Mouse (Mus musculus) MEL (cell line): ENCODE measurements around the gene Scyl2. TPM values are rescaled to one million over a fixed set of nuclear protein-coding genes. Genes with fewer than 3 reads are reported as not detected.

Source experiments
- DNase-seq: peaks from one replicate; pipeline ENCODE4 v3.0.0; 2011; ENCODE audit warnings: low read depth, low spot score
- H3K27ac ChIP-seq: 2 replicates; pipeline ENCODE4 v1.5.1; 2012; ENCODE audit warnings: low read depth, mild to moderate bottlenecking, control low read depth, low read length, moderate library complexity; ENCODE audit not compliant: control insufficient read depth
- H3K27me3 ChIP-seq, 2 experiments: fragments of 150-350 bp in 1 of 2; sonication (generic) in 1 of 2; 2 replicates each; pipeline ENCODE4 v1.6.1; 2012; ENCODE audit warnings: low read length in 2 of 2, mild to moderate bottlenecking in 2 of 2, improper control_type of control experiment in 1 of 2, moderate library complexity in 1 of 2; ENCODE audit not compliant: insufficient read depth in 2 of 2, control insufficient read depth in 1 of 2
- H3K36me3 ChIP-seq, 2 experiments: 2 replicates each; pipeline ENCODE4 v1.6.1; 2012 to 2014; ENCODE audit warnings: low read length in 2 of 2, improper control_type of control experiment in 1 of 2, inconsistent platforms in 1 of 2, mild to moderate bottlenecking in 1 of 2; ENCODE audit not compliant: insufficient read depth in 2 of 2, control insufficient read depth in 1 of 2
- H3K4me1 ChIP-seq, 2 experiments: fragments of 150-350 bp in 1 of 2; sonication (generic) in 1 of 2; 2 replicates each; pipeline ENCODE4 v1.6.1; 2012; ENCODE audit warnings: low read length in 2 of 2, improper control_type of control experiment in 1 of 2, mild to moderate bottlenecking in 1 of 2; ENCODE audit not compliant: insufficient read depth in 2 of 2, control insufficient read depth in 1 of 2
- H3K4me3 ChIP-seq, 2 experiments: fragments of 150-350 bp in 1 of 2; sonication (generic) in 1 of 2; 2 replicates each; pipeline ENCODE4 v1.5.1; 2012; ENCODE audit warnings: low read depth in 2 of 2, low read length in 2 of 2, mild to moderate bottlenecking in 2 of 2, moderate library complexity in 2 of 2, control low read depth in 1 of 2, improper control_type of control experiment in 1 of 2; ENCODE audit not compliant: control insufficient read depth in 1 of 2, insufficient read depth in 1 of 2
- H3K79me2 ChIP-seq: 2 replicates; pipeline ENCODE4 v1.6.1; 2012; ENCODE audit warnings: mild to moderate bottlenecking, low read length, moderate library complexity; ENCODE audit not compliant: control insufficient read depth, poor library complexity, insufficient read depth
- H3K9ac ChIP-seq: 2 replicates; pipeline ENCODE4 v1.6.1; 2012; ENCODE audit warnings: low read depth, mild to moderate bottlenecking, control low read depth, low read length, moderate library complexity; ENCODE audit not compliant: control insufficient read depth, poor library complexity, severe bottlenecking
- H3K9me3 ChIP-seq: fragments of 150-350 bp; sonication (generic); replicated peaks from 2 replicates; pipeline ENCODE4 v1.6.1; 2012; ENCODE audit warnings: mild to moderate bottlenecking, low read length, improper control_type of control experiment, moderate library complexity; ENCODE audit not compliant: insufficient read depth
- BHLHE40 ChIP-seq: IDR thresholded peaks from 2 replicates; pipeline ENCODE4 v1.6.1; 2012; ENCODE audit warnings: low read depth, mild to moderate bottlenecking, inconsistent platforms, low read length, improper control_type of control experiment, borderline replicate concordance
- CHD1 ChIP-seq: IDR thresholded peaks from 2 replicates; pipeline ENCODE4 v1.6.1; 2012; ENCODE audit warnings: low read depth, mild to moderate bottlenecking, inconsistent platforms, low read length, improper control_type of control experiment
- CTCF ChIP-seq, 3 experiments: IDR thresholded peaks in 2 of 3; conservative IDR thresholded peaks in 1 of 3; 2 replicates each; pipeline ENCODE4 v1.5.1; 2011 to 2012; ENCODE audit warnings: low read length in 3 of 3, low read depth in 2 of 3, mild to moderate bottlenecking in 2 of 3, improper control_type of control experiment in 1 of 3, inconsistent platforms in 1 of 3, mixed read lengths in 1 of 3, moderate library complexity in 1 of 3; ENCODE audit not compliant: control insufficient read depth in 1 of 3, insufficient read depth in 1 of 3, poor library complexity in 1 of 3, severe bottlenecking in 1 of 3
- E2F4 ChIP-seq: IDR thresholded peaks from 2 replicates; pipeline ENCODE4 v1.6.1; 2011; ENCODE audit warnings: low read depth, low read length, improper control_type of control experiment, borderline replicate concordance
- ETS1 ChIP-seq: IDR thresholded peaks from 2 replicates; pipeline ENCODE4 v1.6.1; 2012; ENCODE audit warnings: low read depth, mild to moderate bottlenecking, inconsistent platforms, low read length, improper control_type of control experiment, moderate library complexity
- GABPA ChIP-seq: IDR thresholded peaks from 2 replicates; pipeline ENCODE4 v1.6.1; 2012; ENCODE audit warnings: low read depth, mild to moderate bottlenecking, inconsistent platforms, low read length, improper control_type of control experiment, moderate library complexity
- JUND ChIP-seq: IDR thresholded peaks from 2 replicates; pipeline ENCODE4 v1.6.1; 2011; ENCODE audit warnings: low read depth, mild to moderate bottlenecking, improper control_type of control experiment, low read length
- MAFK ChIP-seq: IDR thresholded peaks from 2 replicates; pipeline ENCODE4 v1.6.1; 2011; ENCODE audit warnings: low read depth, mild to moderate bottlenecking, low read length, improper control_type of control experiment, borderline replicate concordance
- MAZ ChIP-seq: IDR thresholded peaks from 2 replicates; pipeline ENCODE4 v1.6.1; 2012; ENCODE audit warnings: low read depth, mild to moderate bottlenecking, inconsistent platforms, low read length, improper control_type of control experiment
- MXI1 ChIP-seq: IDR thresholded peaks from 2 replicates; pipeline ENCODE4 v1.6.1; 2011; ENCODE audit warnings: mild to moderate bottlenecking, low read depth, low read length, improper control_type of control experiment
- NELFE ChIP-seq: IDR thresholded peaks from 2 replicates; pipeline ENCODE4 v1.6.1; 2011; ENCODE audit warnings: low read depth, low read length, improper control_type of control experiment
- NRF1 ChIP-seq: IDR thresholded peaks from 2 replicates; pipeline ENCODE4 v1.6.1; 2014; ENCODE audit warnings: low read depth, mild to moderate bottlenecking, inconsistent platforms, low read length, improper control_type of control experiment, moderate library complexity; ENCODE audit not compliant: poor library complexity, insufficient read depth, severe bottlenecking
- POLR2A ChIP-seq, 2 experiments: IDR thresholded peaks; 2 replicates each; pipeline ENCODE4 v1.6.1; 2011 to 2012; ENCODE audit warnings: low read length in 2 of 2, mild to moderate bottlenecking in 2 of 2, control low read depth in 1 of 2, improper control_type of control experiment in 1 of 2, low read depth in 1 of 2, moderate library complexity in 1 of 2; ENCODE audit not compliant: control insufficient read depth in 1 of 2, insufficient read depth in 1 of 2, poor library complexity in 1 of 2
- POLR2AphosphoS2 ChIP-seq: IDR thresholded peaks from 2 replicates; pipeline ENCODE4 v1.6.1; 2011; ENCODE audit warnings: low read length, improper control_type of control experiment
- RAD21 ChIP-seq: IDR thresholded peaks from 2 replicates; pipeline ENCODE4 v1.6.1; 2011; ENCODE audit warnings: mild to moderate bottlenecking, low read depth, low read length, improper control_type of control experiment
- RCOR1 ChIP-seq: IDR thresholded peaks from 2 replicates; pipeline ENCODE4 v1.6.1; 2012; ENCODE audit warnings: low read depth, mild to moderate bottlenecking, inconsistent platforms, low read length, improper control_type of control experiment
- SIN3A ChIP-seq: IDR thresholded peaks from 2 replicates; pipeline ENCODE4 v1.6.1; 2012; ENCODE audit warnings: low read length, improper control_type of control experiment, inconsistent platforms
- SMC3 ChIP-seq: IDR thresholded peaks from 2 replicates; pipeline ENCODE4 v1.6.1; 2011; ENCODE audit warnings: low read depth, low read length, improper control_type of control experiment
- TAL1 ChIP-seq: IDR thresholded peaks from 2 replicates; pipeline ENCODE4 v1.6.1; 2012; ENCODE audit warnings: mild to moderate bottlenecking, inconsistent platforms, low read length, moderate library complexity, mixed read lengths
- TCF12 ChIP-seq: IDR thresholded peaks from 2 replicates; pipeline ENCODE4 v1.6.1; 2014; ENCODE audit warnings: low read depth, mild to moderate bottlenecking, inconsistent platforms, low read length, improper control_type of control experiment, moderate library complexity
- UBTF ChIP-seq: IDR thresholded peaks from 2 replicates; pipeline ENCODE4 v1.6.1; 2012; ENCODE audit warnings: low read depth, mild to moderate bottlenecking, inconsistent platforms, low read length, improper control_type of control experiment, moderate library complexity, borderline replicate concordance; ENCODE audit not compliant: insufficient read depth
- USF2 ChIP-seq, 2 experiments: IDR thresholded peaks; 2 replicates each; pipeline ENCODE4 v1.6.1; 2011 to 2012; ENCODE audit warnings: improper control_type of control experiment in 2 of 2, low read length in 2 of 2, borderline replicate concordance in 1 of 2, inconsistent platforms in 1 of 2, low read depth in 1 of 2, mild to moderate bottlenecking in 1 of 2; ENCODE audit not compliant: insufficient read depth in 1 of 2
- ZC3H11A ChIP-seq: IDR thresholded peaks from 2 replicates; pipeline ENCODE4 v1.6.1; 2012; ENCODE audit warnings: low read depth, mild to moderate bottlenecking, inconsistent platforms, low read length, improper control_type of control experiment
- ZKSCAN1 ChIP-seq: IDR thresholded peaks from 2 replicates; pipeline ENCODE4 v1.6.1; 2012; ENCODE audit warnings: low read depth, mild to moderate bottlenecking, inconsistent platforms, low read length, improper control_type of control experiment, moderate library complexity
- ZMIZ1 ChIP-seq: IDR thresholded peaks from 2 replicates; pipeline ENCODE4 v1.6.1; 2012; ENCODE audit warnings: low read depth, mild to moderate bottlenecking, inconsistent platforms, low read length, improper control_type of control experiment, moderate library complexity
- ZNF384 ChIP-seq: IDR thresholded peaks from 2 replicates; pipeline ENCODE4 v1.6.1; 2012; ENCODE audit warnings: low read depth, mild to moderate bottlenecking, inconsistent platforms, low read length, improper control_type of control experiment
- polyA plus RNA-seq, 2 experiments: library from polyadenylated mRNA; stranded (reverse) in 1 of 2; unstranded in 1 of 2; fragments of >175 nt in 1 of 2; fragments of >200 nt in 1 of 2; gene quantifications; 2 replicates each; pipeline versions ENCODE4 v1.2.1 to v1.2.4; 2012; ENCODE audit warnings: low replicate concordance in 2 of 2, low read depth in 1 of 2; ENCODE audit not compliant: insufficient read length in 2 of 2, insufficient read depth in 1 of 2, missing spikeins in 1 of 2
- total RNA-seq: library from RNA; depleted of rRNA; stranded (reverse); fragments of 300-350 nt; gene quantifications from 2 replicates; pipeline ENCODE4 v1.2.3, GENCODE M21; 2012

Gene Scyl2
- total and polyA plus RNA-seq, 3 experiments, result 19.8 to 27.9 TPM; not detected in 1

- Histone ChIP-seq H3K9ac (no peak overlapping the region), H3K27me3 (no peaks in the 10 kb centered on the region)
- no peak for DNase-seq
- TF ChIP-seq ZMIZ1 (no peak), JUND (no peak), TAL1 (no peak)
- TF ChIP-seq, all 39 proteins: peak for 0
- Histone ChIP-seq H3K4me1 (0 out of 4 replicates have a peak, but pooled peaks cover 0 to 2% of the 10 kb centered on the region in 2 experiments), H3K4me3 (no peak overlapping the region), H3K36me3 (peaks cover 0 to 2% of the 10 kb centered on the region in 2 experiments; a peak in 2 of 4 replicates), H3K79me2 (no peaks in the 10 kb centered on the region), H3K27ac (no peak overlapping the region), H3K9me3 (no peaks in the 10 kb centered on the region)
These were observed 28.8 kb upstream of the Scyl2 start for GRCm38 (mm10) chr10:89714910-89715309.

DNA sequence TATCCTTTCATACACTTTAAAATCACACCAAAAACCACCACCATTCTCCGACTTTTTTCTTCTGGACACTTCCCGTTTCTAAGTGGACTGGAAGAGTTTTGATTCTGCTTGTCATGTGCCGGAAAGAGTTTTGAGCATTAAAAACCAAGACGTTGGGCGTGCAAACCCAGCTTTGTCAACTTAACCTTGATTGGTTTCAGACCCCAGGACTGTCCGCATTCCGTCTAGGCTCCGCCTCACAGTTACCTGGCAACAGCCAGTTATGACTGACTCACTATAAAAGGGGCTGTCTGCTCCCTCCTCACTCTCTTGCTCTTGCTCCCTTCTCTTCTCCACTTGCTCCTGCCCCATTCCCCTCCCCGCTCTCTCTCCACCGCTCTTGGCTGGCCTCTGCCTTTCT is 22.6 kb upstream of the Scyl2 start:
- no peaks in the 10 kb centered on the region for H3K79me2 ChIP-seq
- H3K9ac ChIP-seq, result no peak overlapping the region
- no peak overlapping the region for H3K4me3 ChIP-seq
- no peaks in the 10 kb centered on the region; a peak in 1 of 4 replicates for H3K27me3 ChIP-seq
- TF ChIP-seq JUND (no peak), POLR2AphosphoS2 (no peak), UBTF (no peak), POLR2A (IDR thresholded peaks at IDR 0.05; ENCODE audit: control insufficient read depth in 1 of 2, insufficient read depth in 1 of 2, low read depth in 1 of 2, low read length in 2 of 2, poor library complexity in 1 of 2) (no peak), CHD1 (no peak), MAZ (no peak), GABPA (no peak), RCOR1 (no peak), TCF12 (no peak), ZC3H11A (no peak), SIN3A (no peak)
- TF ChIP-seq, all 39 proteins: peak for 0
- Histone ChIP-seq H3K4me1 (no peaks in the 10 kb centered on the region), H3K9me3 (no peaks in the 10 kb centered on the region), H3K27ac (no peak overlapping the region), H3K36me3 (no peaks in the 10 kb centered on the region; a peak in 2 of 4 replicates)
- no peak for DNase-seq

GRCm38 (mm10) chr10:89707397-89707796 is 21.3 kb upstream of the Scyl2 start:
- H3K9ac ChIP-seq, result no peak overlapping the region
- H3K27me3 ChIP-seq, result no peaks in the 10 kb centered on the region; a peak in 1 of 4 replicates
- H3K27ac ChIP-seq, result no peak overlapping the region
- peak; percentile 40 for DNase-seq
- no peaks in the 10 kb centered on the region for H3K4me1 ChIP-seq
- H3K36me3 ChIP-seq, result no peaks in the 10 kb centered on the region
- TF ChIP-seq POLR2A (IDR thresholded peaks at IDR 0.05; ENCODE audit: control insufficient read depth in 1 of 2, insufficient read depth in 1 of 2, low read depth in 1 of 2, low read length in 2 of 2, poor library complexity in 1 of 2) (no peak), USF2 (IDR thresholded peaks at IDR 0.05; ENCODE audit: borderline replicate concordance in 1 of 2, insufficient read depth in 1 of 2, low read depth in 1 of 2, low read length in 2 of 2) (no peak), ETS1 (no peak), MXI1 (no peak), MAFK (no peak), ZNF384 (no peak), ZKSCAN1 (no peak), TCF12 (no peak), RAD21 (peak; percentile 40), BHLHE40 (no peak), GABPA (no peak), NRF1 (no peak), SMC3 (peak; percentile 38), RCOR1 (no peak), CTCF (IDR thresholded peaks at IDR 0.05 in 2 of 3, conservative IDR thresholded peaks at IDR 0.05 in 1 of 3; ENCODE audit: control insufficient read depth in 1 of 3, insufficient read depth in 1 of 3, low read depth in 2 of 3, low read length in 3 of 3, poor library complexity in 1 of 3, severe bottlenecking in 1 of 3) (peak in 1 of 3 experiments; percentile 31; a peak in 2 of 6 replicates), ZC3H11A (no peak), E2F4 (no peak), NELFE (no peak)
- no peak overlapping the region for H3K4me3 ChIP-seq
- no peaks in the 10 kb centered on the region for H3K79me2 ChIP-seq
- no peaks in the 10 kb centered on the region for H3K9me3 ChIP-seq
